Mouse (Mus musculus): Measurements from ENCODE around the gene Taok3. TPM values are rescaled to one million over a fixed set of nuclear protein-coding genes. Genes with fewer than 3 reads are reported as not detected.

Gene Taok3
- total RNA-seq, 2 experiments from 2014 or later = 4.6 to 6.8 TPM

GRCm38 (mm10) chr5:117109522-117109921 lies 10.4 kb upstream of the Taok3 start:
- no peak overlapping the region for H3K27ac ChIP-seq
- no peak overlapping the region for H3K4me3 ChIP-seq
- no peak for DNase-seq
- intact Hi-C loops (cut with DNase I) = no loop called here
- peak; percentile 43 for TF ChIP-seq CTCF (IDR thresholded peaks at IDR 0.05)

GRCm38 (mm10) chr5:117111064-117111773 lies 8.7 kb upstream of the Taok3 start:
- DNase-seq = no peak
- TF ChIP-seq CTCF (IDR thresholded peaks at IDR 0.05) = peak; percentile 18; the same call in 1 of the 2 replicates
- intact Hi-C loops (cut with DNase I) = loop anchor here (10.0 kb wide), 2 partner anchors 104 to 274 kb away; partner anchors contain the start of gene Rfc5
- no peak overlapping the region for H3K4me3 ChIP-seq
- no peak overlapping the region for H3K27ac ChIP-seq

- no peak for TF ChIP-seq CTCF (IDR thresholded peaks at IDR 0.05)
Observed at GRCm38 (mm10) chr5:117111774-117112112, 8.2 kb upstream of the Taok3 start.

GRCm38 (mm10) chr5:117113330-117113729 lies 6.6 kb upstream of the Taok3 start:
- DNase-seq = no peak
- intact Hi-C loops (cut with DNase I) = loop anchor here (10.0 kb wide), 2 partner anchors 101 to 271 kb away; partner anchors contain the start of gene Rfc5
- peak; percentile 46 for TF ChIP-seq CTCF (IDR thresholded peaks at IDR 0.05)

More at GRCm38 (mm10) chr5:117111774-117112112, 8.2 kb upstream of the Taok3 start:
- no peak for DNase-seq
- Histone ChIP-seq H3K4me3 (no peak overlapping the region), H3K27ac (no peak overlapping the region)
- intact Hi-C loops (cut with DNase I) = loop anchor here (10.0 kb wide), 2 partner anchors 103 to 273 kb away; partner anchors contain the start of gene Rfc5

GRCm38 (mm10) chr5:117114581-117115192 lies 5.2 kb upstream of the Taok3 start:
- intact Hi-C loops (cut with DNase I) = loop anchor here (5.0 to 10.0 kb wide), 6 partner anchors 43 to 378 kb away; partner anchors contain the start of genes Pebp1 and Rfc5
- TF ChIP-seq CTCF (IDR thresholded peaks at IDR 0.05) = peak; percentile 73
- Histone ChIP-seq H3K27ac (peak overlapping the region; percentile 100), H3K4me3 (peak overlapping the region; percentile 98)
- DNase-seq = no peak

More at GRCm38 (mm10) chr5:117113330-117113729, 6.6 kb upstream of the Taok3 start:
- Histone ChIP-seq H3K4me3 (no peak overlapping the region), H3K27ac (no peak overlapping the region)

GRCm38 (mm10) chr5:117115193-117115767 lies 4.6 kb upstream of the Taok3 start:
- Histone ChIP-seq H3K27ac (peak overlapping the region; percentile 100), H3K4me3 (peak overlapping the region; percentile 98)
- TF ChIP-seq CTCF (IDR thresholded peaks at IDR 0.05) = no peak
- no peak for DNase-seq
- intact Hi-C loops (cut with DNase I) = loop anchor here (5.0 to 10.0 kb wide), 6 partner anchors 42 to 377 kb away; partner anchors contain the start of genes Pebp1 and Rfc5

- H3K27ac ChIP-seq = peak within 1 kb of the TSS; percentile 100
- peak within 1 kb of the TSS; percentile 98 for H3K4me3 ChIP-seq
- peak; percentile 95 for DNase-seq
- peak; percentile 99 for TF ChIP-seq CTCF (IDR thresholded peaks at IDR 0.05)
- intact Hi-C loops (cut with DNase I) = loop anchor here (5.0 to 10.0 kb wide), 6 partner anchors 41 to 376 kb away; partner anchors contain the start of genes Pebp1 and Rfc5
Observed at GRCm38 (mm10) chr5:117115836-117116366, 4.0 kb upstream of the Taok3 start, which contains the start of gene Suds3. Suds3 (minus strand) TSS chr5:117116113.

GRCm38 (mm10) chr5:117116660-117117059 lies 3.3 kb upstream of the Taok3 start:
- H3K27ac ChIP-seq = peak overlapping the region; percentile 68
- H3K4me3 ChIP-seq = no peak overlapping the region
- no peak for TF ChIP-seq CTCF (IDR thresholded peaks at IDR 0.05)
- DNase-seq = no peak
- intact Hi-C loops (cut with DNase I) = loop anchor here (5.0 to 10.0 kb wide), 6 partner anchors 41 to 376 kb away; partner anchors contain the start of genes Pebp1 and Rfc5

GRCm38 (mm10) chr5:117117241-117117640 lies 2.7 kb upstream of the Taok3 start:
- DNase-seq = no peak
- no peak overlapping the region for H3K4me3 ChIP-seq
- no peak for TF ChIP-seq CTCF (IDR thresholded peaks at IDR 0.05)
- H3K27ac ChIP-seq = peak overlapping the region; percentile 68
- intact Hi-C loops (cut with DNase I) = loop anchor here (5.0 to 10.0 kb wide), 6 partner anchors 40 to 375 kb away; partner anchors contain the start of genes Pebp1 and Rfc5

GRCm38 (mm10) chr5:117117716-117118115 lies 2.2 kb upstream of the Taok3 start:
- TF ChIP-seq CTCF (IDR thresholded peaks at IDR 0.05) = no peak
- peak; percentile 36 for DNase-seq
- intact Hi-C loops (cut with DNase I) = loop anchor here (5.0 to 10.0 kb wide), 6 partner anchors 40 to 375 kb away; partner anchors contain the start of genes Pebp1 and Rfc5
- no peak overlapping the region for H3K4me3 ChIP-seq
- peak overlapping the region; percentile 68; the same call in 1 of the 2 replicates for H3K27ac ChIP-seq

GRCm38 (mm10) chr5:117118220-117118619 lies 1.7 kb upstream of the Taok3 start:
- intact Hi-C loops (cut with DNase I) = loop anchor here (5.0 to 10.0 kb wide), 6 partner anchors 39 to 374 kb away; partner anchors contain the start of genes Pebp1 and Rfc5
- no peak for TF ChIP-seq CTCF (IDR thresholded peaks at IDR 0.05)
- Histone ChIP-seq H3K4me3 (no peak overlapping the region), H3K27ac (peak overlapping the region; percentile 60)
- DNase-seq = no peak

- TF ChIP-seq CTCF (IDR thresholded peaks at IDR 0.05) = no peak
- intact Hi-C loops (cut with DNase I) = loop anchor here (5.0 to 10.0 kb wide), 6 partner anchors 38 to 373 kb away; partner anchors contain the start of genes Pebp1 and Rfc5
- H3K4me3 ChIP-seq = peak overlapping the region; percentile 97
- H3K27ac ChIP-seq = peak overlapping the region; percentile 91; the same call in 1 of the 2 replicates
- no peak for DNase-seq
Observed at GRCm38 (mm10) chr5:117118850-117119249, 1.1 kb upstream of the Taok3 start.
